Comparison of ENCODE assay signal across 26 mouse cellular contexts in the genomic region with DNA sequence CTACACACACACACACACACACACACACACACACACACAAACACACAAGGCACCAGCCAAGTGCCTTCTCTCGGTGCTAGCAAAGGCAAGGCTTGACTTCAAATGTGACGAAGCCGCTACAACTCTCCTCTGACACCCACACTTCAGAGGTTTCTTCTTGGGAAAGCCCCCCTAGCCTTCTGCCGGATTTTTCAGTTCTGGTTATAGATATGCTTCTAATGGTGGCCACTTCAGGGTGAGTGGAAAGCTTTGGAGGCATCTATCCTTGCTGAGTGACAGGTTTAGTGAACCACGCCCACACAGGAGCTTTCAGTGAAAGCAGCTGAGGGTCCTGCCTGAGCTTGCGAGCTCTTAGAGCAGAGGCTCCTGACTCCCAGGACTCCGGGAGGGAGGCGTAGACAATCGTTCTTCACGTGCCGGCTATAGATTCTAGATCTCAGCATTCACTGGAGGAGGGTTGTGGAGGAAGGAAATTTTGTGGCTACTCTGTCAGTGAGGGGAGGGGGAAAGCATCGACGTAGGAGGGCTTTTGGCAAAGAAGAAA. TPM values are rescaled to one million over a fixed set of nuclear protein-coding genes. Genes with fewer than 3 reads are reported as not detected.
DNase-seq lines count a peak whose midpoint lies in the region; ATAC-seq lines count a peak whose summit lies in the region.
"Had no signal": no experiment of that assay in that cellular context is flagged by ENCODE, and none has a peak within 500 bp of the region (broad histone marks: within the 10 kb centered on the region; RNA-seq: fewer than 3 reads in every experiment).

No protein-coding gene starts in this region.

- no peak overlapping the region for H3K4me3 ChIP-seq in heart, embryonic 11.5 days (ENCODE audit: low read depth, low read length)
- H3K4me3 ChIP-seq in hindbrain, embryonic 14.5 days (replicated peaks; ENCODE audit: low read length), result no peak overlapping the region
- H3K4me3 ChIP-seq in hindbrain, embryonic 16.5 days (ENCODE audit: low read length), result no peak overlapping the region
- H3K4me3 ChIP-seq: hindbrain, embryonic 10.5 days; intestine, embryonic 15.5 days; limb, embryonic 12.5 days; liver, embryonic 15.5 days had no signal

- no peak overlapping the region for H3K9ac ChIP-seq in heart, embryonic 11.5 days (ENCODE audit: low read depth, low read length)
- H3K9ac ChIP-seq in hindbrain, embryonic 14.5 days, result no peak overlapping the region
- H3K9ac ChIP-seq in hindbrain, embryonic 16.5 days (ENCODE audit: low read depth, low read length), result no peak overlapping the region
- H3K9ac ChIP-seq: intestine, embryonic 15.5 days; limb, embryonic 12.5 days; liver, embryonic 15.5 days; lung, embryonic 14.5 days had no signal

- 57% methylated on average over 13 of the region's 13 CpGs for WGBS in heart, embryonic 11.5 days (ENCODE audit: insufficient replicate concordance)
- 65% methylated on average over 13 of the region's 13 CpGs for WGBS in hindbrain, embryonic 14.5 days
- 73% methylated on average over 13 of the region's 13 CpGs for WGBS in hindbrain, embryonic 16.5 days

- no peak for ATAC-seq in heart, embryonic 11.5 days (replicated peaks; ENCODE audit: insufficient number of reproducible peaks, low FRiP score, low TSS enrichment)
- no peak for ATAC-seq in hindbrain, embryonic 14.5 days (ENCODE audit: low FRiP score)
- no peak for ATAC-seq in hindbrain, embryonic 16.5 days
- ATAC-seq: forebrain, embryonic 14.5 days; hindbrain, postnatal 0 days; intestine, embryonic 15.5 days had no signal

- DNase-seq in embryo, embryonic 10 days (ENCODE audit: low spot score), result peak; percentile 25
- DNase-seq in embryo, embryonic 9.5 days (ENCODE audit: extremely low spot score), result no peak
- DNase-seq in heart, postnatal 36 days, result no peak
- peak; percentile 16 for DNase-seq in hindbrain, embryonic 14.5 days (ENCODE audit: low spot score)
- DNase-seq in kidney, postnatal 14 days, result no peak
- DNase-seq: adrenal gland, postnatal 10 days; cerebellum, adult 8-10 months; cerebellum, postnatal 25 days; gastrocnemius, postnatal 14 days; kidney, adult 9 months; kidney, postnatal 25 days; lung, embryonic 14.5 days; lung, postnatal 14 days; midbrain, embryonic 14.5 days; spleen, adult 18-20 months; thymus, postnatal 14 days had no signal

- no peaks in the 10 kb centered on the region for H3K36me3 ChIP-seq in heart, embryonic 11.5 days (ENCODE audit: control insufficient read depth, insufficient read depth, low read length)
- no peaks in the 10 kb centered on the region for H3K36me3 ChIP-seq in hindbrain, embryonic 14.5 days (replicated peaks; ENCODE audit: control insufficient read depth, insufficient read depth)
- no peaks in the 10 kb centered on the region for H3K36me3 ChIP-seq in hindbrain, embryonic 16.5 days (ENCODE audit: control insufficient read depth, insufficient read depth, low read length)
- H3K36me3 ChIP-seq: G1E; hindbrain, embryonic 10.5 days; intestine, embryonic 15.5 days; limb, embryonic 12.5 days; liver, embryonic 15.5 days had no signal

- no peaks in the 10 kb centered on the region for H3K27me3 ChIP-seq in heart, embryonic 11.5 days (ENCODE audit: control insufficient read depth, insufficient read depth, low read length)
- H3K27me3 ChIP-seq in hindbrain, embryonic 14.5 days (ENCODE audit: control insufficient read depth, insufficient read depth, low read length), result no peaks in the 10 kb centered on the region
- H3K27me3 ChIP-seq in hindbrain, embryonic 16.5 days (replicated peaks; ENCODE audit: control insufficient read depth, insufficient read depth, low read length), result no peaks in the 10 kb centered on the region
- H3K27me3 ChIP-seq: intestine, embryonic 15.5 days; limb, embryonic 12.5 days; liver, embryonic 15.5 days had no signal

- H3K9me3 ChIP-seq in heart, embryonic 11.5 days (replicated peaks; ENCODE audit: control insufficient read depth, low read length), result no peaks in the 10 kb centered on the region
- no peaks in the 10 kb centered on the region for H3K9me3 ChIP-seq in hindbrain, embryonic 14.5 days (ENCODE audit: control insufficient read depth, low read length)
- H3K9me3 ChIP-seq in hindbrain, embryonic 16.5 days (ENCODE audit: control insufficient read depth, low read length), result no peaks in the 10 kb centered on the region
- H3K9me3 ChIP-seq: G1E; hindbrain, embryonic 10.5 days; intestine, embryonic 15.5 days; limb, embryonic 12.5 days; liver, embryonic 15.5 days had no signal

- intact Hi-C loops in heart, postnatal 36 days (cut with DNase I), result no loop called here

- H3K27ac ChIP-seq in heart, embryonic 11.5 days (ENCODE audit: low read depth, low read length), result no peak overlapping the region
- no peak overlapping the region for H3K27ac ChIP-seq in hindbrain, embryonic 14.5 days
- no peak overlapping the region for H3K27ac ChIP-seq in hindbrain, embryonic 16.5 days (ENCODE audit: low read depth, low read length)
- H3K27ac ChIP-seq: hindbrain, embryonic 10.5 days; hindbrain, postnatal 0 days; intestine, embryonic 15.5 days; limb, embryonic 12.5 days; liver, embryonic 15.5 days had no signal

- peaks cover 3% of the 10 kb centered on the region; the same call in 1 of the 2 replicates for H3K4me1 ChIP-seq in heart, embryonic 11.5 days (ENCODE audit: control insufficient read depth, insufficient read depth, low read length)
- no peaks in the 10 kb centered on the region for H3K4me1 ChIP-seq in hindbrain, embryonic 14.5 days (replicated peaks; ENCODE audit: control insufficient read depth, insufficient read depth, low read length)
- H3K4me1 ChIP-seq in hindbrain, embryonic 16.5 days (ENCODE audit: control insufficient read depth, insufficient read depth, low read depth, low read length), result no peaks in the 10 kb centered on the region
- H3K4me1 ChIP-seq: hindbrain, embryonic 10.5 days; intestine, embryonic 15.5 days; liver, embryonic 15.5 days had no signal

- H3K4me2 ChIP-seq in heart, embryonic 11.5 days, result peak overlapping the region; percentile 35
- no peak overlapping the region for H3K4me2 ChIP-seq in hindbrain, embryonic 14.5 days (replicated peaks)
- H3K4me2 ChIP-seq in hindbrain, embryonic 16.5 days (ENCODE audit: low read length), result no peak overlapping the region
- H3K4me2 ChIP-seq: intestine, embryonic 15.5 days; limb, embryonic 12.5 days; liver, embryonic 15.5 days; lung, embryonic 14.5 days had no signal

RNA-seq across cellular contexts. Expression of gene Vcam1, which starts 28.0 kb away (rescaled TPM):
- polyA plus RNA-seq in heart, embryonic 11.5 days (2014; fragmentation: Nextera tagmentation; extraction: Ambion mirVana), result 60.9 and 76.0 TPM in 2 replicates
- 10 to 100 TPM; 15.0 to 15.6 TPM for total RNA-seq in heart, postnatal 36 days (2021)
- polyA plus RNA-seq in hindbrain, embryonic 14.5 days (2014; fragmentation: Nextera tagmentation; extraction: Ambion mirVana), result 36.9 and 41.5 TPM in 2 replicates
- polyA plus RNA-seq in hindbrain, embryonic 16.5 days (2015; fragmentation: Nextera tagmentation; extraction: Ambion mirVana), result 38.7 and 42.0 TPM in 2 replicates
- total RNA-seq: monocyte, adult 5-6 weeks had no signal
- polyA plus RNA-seq: G1E had no signal

Comparison
In these comparisons a context has a peak if more than half of its experiments do, and no peak if none do; other contexts are left out.
1. DNase-seq: peak in embryo, embryonic 10 days (single experiment) and hindbrain, embryonic 14.5 days (single experiment); none in embryo, embryonic 9.5 days (single experiment), heart, postnatal 36 days (0 of 2) and kidney, postnatal 14 days (single experiment).